Mouse (Mus musculus): ENCODE measurements around the gene Ank. TPM values are rescaled to one million over a fixed set of nuclear protein-coding genes. Genes with fewer than 3 reads are reported as not detected.

Ank gene
- polyA plus RNA-seq, 1 experiment from 2014 or later: 5.4 TPM

- 0 out of 2 replicates have a peak overlapping the region, but pooled peaks have one; percentile 31 for H3K9ac ChIP-seq (replicated peaks)
- ATAC-seq (ENCODE audit: insufficient number of reproducible peaks, insufficient read depth, low FRiP score, low TSS enrichment, low read depth): no peak
- H3K4me1 ChIP-seq (replicated peaks): peaks cover 33% of the 10 kb centered on the region
- 30% methylated on average over 12 of the region's 12 CpGs for WGBS
- no peak overlapping the region for H3K4me3 ChIP-seq (replicated peaks)
- no peaks in the 10 kb centered on the region for H3K9me3 ChIP-seq
- peaks cover 7% of the 10 kb centered on the region; the same call in 1 of the 2 replicates for H3K27me3 ChIP-seq
- H3K4me2 ChIP-seq: peak overlapping the region; percentile 19
- no peak overlapping the region for H3K27ac ChIP-seq
- H3K36me3 ChIP-seq: no peaks in the 10 kb centered on the region
Observed at GRCm38 (mm10) chr15:27485567-27486278, 19.2 kb downstream of the Ank start.

- H3K9ac ChIP-seq (replicated peaks): no peak overlapping the region
- no peak for ATAC-seq (ENCODE audit: insufficient number of reproducible peaks, insufficient read depth, low FRiP score, low TSS enrichment, low read depth)
- H3K9me3 ChIP-seq: no peaks in the 10 kb centered on the region
- peaks cover 7% of the 10 kb centered on the region; the same call in 1 of the 2 replicates for H3K27me3 ChIP-seq
- H3K4me3 ChIP-seq (replicated peaks): no peak overlapping the region
- no peak overlapping the region for H3K27ac ChIP-seq
- WGBS: 42% methylated on average over 5 of the region's 5 CpGs
- no peaks in the 10 kb centered on the region for H3K36me3 ChIP-seq
- peaks cover 33% of the 10 kb centered on the region for H3K4me1 ChIP-seq (replicated peaks)
- H3K4me2 ChIP-seq: peak overlapping the region; percentile 19; the same call in 1 of the 2 replicates
Observed at GRCm38 (mm10) chr15:27486279-27486618, 19.8 kb downstream of the Ank start.

- no peaks in the 10 kb centered on the region for H3K9me3 ChIP-seq
- ATAC-seq (ENCODE audit: insufficient number of reproducible peaks, insufficient read depth, low FRiP score, low TSS enrichment, low read depth): no peak
- 39% methylated on average over 8 of the region's 8 CpGs for WGBS
Observed at GRCm38 (mm10) chr15:27487059-27487458, 20.6 kb downstream of the Ank start.

GRCm38 (mm10) chr15:27488042-27488441 is 21.6 kb downstream of the Ank start:
- no peak overlapping the region for H3K9ac ChIP-seq (replicated peaks)
- no peaks in the 10 kb centered on the region for H3K9me3 ChIP-seq
- peaks cover 7% of the 10 kb centered on the region; the same call in 1 of the 2 replicates for H3K27me3 ChIP-seq
- 48% methylated on average over 10 of the region's 10 CpGs for WGBS
- no peak overlapping the region for H3K27ac ChIP-seq
- no peak overlapping the region for H3K4me3 ChIP-seq (replicated peaks)
- H3K4me2 ChIP-seq: no peak overlapping the region
- H3K36me3 ChIP-seq: no peaks in the 10 kb centered on the region
- peaks cover 33% of the 10 kb centered on the region for H3K4me1 ChIP-seq (replicated peaks)
- no peak for ATAC-seq (ENCODE audit: insufficient number of reproducible peaks, insufficient read depth, low FRiP score, low TSS enrichment, low read depth)

More at GRCm38 (mm10) chr15:27487059-27487458, 20.6 kb downstream of the Ank start:
- Histone ChIP-seq H3K36me3 (no peaks in the 10 kb centered on the region), H3K4me3 (replicated peaks) (no peak overlapping the region), H3K4me1 (replicated peaks) (peaks cover 33% of the 10 kb centered on the region), H3K27ac (no peak overlapping the region), H3K4me2 (no peak overlapping the region), H3K9ac (replicated peaks) (no peak overlapping the region), H3K27me3 (peaks cover 7% of the 10 kb centered on the region; the same call in 1 of the 2 replicates)

- 78% methylated on average over 9 of the region's 9 CpGs for WGBS
- no peaks in the 10 kb centered on the region for H3K9me3 ChIP-seq
Observed at GRCm38 (mm10) chr15:27490676-27491075, 24.2 kb downstream of the Ank start.

GRCm38 (mm10) chr15:27491425-27492070 is 25.1 kb downstream of the Ank start:
- Histone ChIP-seq H3K27ac (no peak overlapping the region), H3K36me3 (no peaks in the 10 kb centered on the region), H3K4me3 (replicated peaks) (no peak overlapping the region), H3K27me3 (peaks cover 7% of the 10 kb centered on the region; the same call in 1 of the 2 replicates), H3K9me3 (no peaks in the 10 kb centered on the region), H3K9ac (replicated peaks) (no peak overlapping the region), H3K4me2 (no peak overlapping the region), H3K4me1 (replicated peaks) (peaks cover 17% of the 10 kb centered on the region)
- 83% methylated on average over 8 of the region's 8 CpGs for WGBS
- no peak for ATAC-seq (ENCODE audit: insufficient number of reproducible peaks, insufficient read depth, low FRiP score, low TSS enrichment, low read depth)

More at GRCm38 (mm10) chr15:27490676-27491075, 24.2 kb downstream of the Ank start:
- Histone ChIP-seq H3K27ac (no peak overlapping the region), H3K4me1 (replicated peaks) (peaks cover 26% of the 10 kb centered on the region), H3K27me3 (peaks cover 7% of the 10 kb centered on the region; the same call in 1 of the 2 replicates), H3K9ac (replicated peaks) (no peak overlapping the region), H3K4me2 (no peak overlapping the region), H3K4me3 (replicated peaks) (no peak overlapping the region), H3K36me3 (no peaks in the 10 kb centered on the region)
- ATAC-seq (ENCODE audit: insufficient number of reproducible peaks, insufficient read depth, low FRiP score, low TSS enrichment, low read depth): no peak

- ATAC-seq (ENCODE audit: insufficient number of reproducible peaks, insufficient read depth, low FRiP score, low TSS enrichment, low read depth): no peak
- no peaks in the 10 kb centered on the region for H3K9me3 ChIP-seq
- no peak overlapping the region for H3K27ac ChIP-seq
- H3K4me3 ChIP-seq (replicated peaks): no peak overlapping the region
- H3K9ac ChIP-seq (replicated peaks): no peak overlapping the region
- peaks cover 4% of the 10 kb centered on the region; the same call in 1 of the 2 replicates for H3K27me3 ChIP-seq
- H3K4me2 ChIP-seq: no peak overlapping the region
- H3K36me3 ChIP-seq: no peaks in the 10 kb centered on the region
- WGBS: 88% methylated on average over 10 of the region's 10 CpGs
- peaks cover 11% of the 10 kb centered on the region for H3K4me1 ChIP-seq (replicated peaks)
Observed at GRCm38 (mm10) chr15:27492156-27492555, 25.7 kb downstream of the Ank start.

- Histone ChIP-seq H3K4me2 (no peak overlapping the region), H3K9ac (replicated peaks) (no peak overlapping the region), H3K27ac (no peak overlapping the region), H3K4me1 (replicated peaks) (peaks cover 6% of the 10 kb centered on the region; the same call in 1 of the 2 replicates), H3K36me3 (no peaks in the 10 kb centered on the region), H3K27me3 (peaks cover 4% of the 10 kb centered on the region; the same call in 1 of the 2 replicates), H3K4me3 (replicated peaks) (no peak overlapping the region), H3K9me3 (no peaks in the 10 kb centered on the region)
- no peak for ATAC-seq (ENCODE audit: insufficient number of reproducible peaks, insufficient read depth, low FRiP score, low TSS enrichment, low read depth)
- 69% methylated on average over 1 of the region's 1 CpGs for WGBS
Observed at GRCm38 (mm10) chr15:27492734-27493133, 26.3 kb downstream of the Ank start.

- WGBS: 63% methylated on average over 10 of the region's 10 CpGs
- Histone ChIP-seq H3K4me2 (no peak overlapping the region), H3K36me3 (no peaks in the 10 kb centered on the region), H3K9me3 (no peaks in the 10 kb centered on the region), H3K9ac (replicated peaks) (no peak overlapping the region), H3K4me3 (replicated peaks) (no peak overlapping the region), H3K27me3 (no peaks in the 10 kb centered on the region), H3K4me1 (replicated peaks) (no peaks in the 10 kb centered on the region), H3K27ac (no peak overlapping the region)
- no peak for ATAC-seq (ENCODE audit: insufficient number of reproducible peaks, insufficient read depth, low FRiP score, low TSS enrichment, low read depth)
Observed at GRCm38 (mm10) chr15:27493516-27493915, 27.0 kb downstream of the Ank start.

- H3K4me1 ChIP-seq (replicated peaks): no peaks in the 10 kb centered on the region
Observed at GRCm38 (mm10) chr15:27495981-27496401, 29.5 kb downstream of the Ank start.

GRCm38 (mm10) chr15:27496596-27497299 is 30.3 kb downstream of the Ank start:
- H3K4me3 ChIP-seq (replicated peaks): no peak overlapping the region
- H3K36me3 ChIP-seq: no peaks in the 10 kb centered on the region
- H3K4me2 ChIP-seq: no peak overlapping the region
- no peak overlapping the region for H3K9ac ChIP-seq (replicated peaks)
- no peak for ATAC-seq (ENCODE audit: insufficient number of reproducible peaks, insufficient read depth, low FRiP score, low TSS enrichment, low read depth)
- H3K9me3 ChIP-seq: no peaks in the 10 kb centered on the region
- no peak overlapping the region for H3K27ac ChIP-seq
- WGBS: 87% methylated on average over 11 of the region's 11 CpGs
- H3K4me1 ChIP-seq (replicated peaks): no peaks in the 10 kb centered on the region
- no peaks in the 10 kb centered on the region for H3K27me3 ChIP-seq

More at GRCm38 (mm10) chr15:27495981-27496401, 29.5 kb downstream of the Ank start:
- 52% methylated on average over 5 of the region's 5 CpGs for WGBS
- H3K27me3 ChIP-seq: no peaks in the 10 kb centered on the region
- H3K9me3 ChIP-seq: no peaks in the 10 kb centered on the region
- no peaks in the 10 kb centered on the region for H3K36me3 ChIP-seq
- H3K4me2 ChIP-seq: no peak overlapping the region
- H3K4me3 ChIP-seq (replicated peaks): no peak overlapping the region
- ATAC-seq (ENCODE audit: insufficient number of reproducible peaks, insufficient read depth, low FRiP score, low TSS enrichment, low read depth): no peak
- no peak overlapping the region for H3K9ac ChIP-seq (replicated peaks)
- no peak overlapping the region for H3K27ac ChIP-seq

Data from limb, embryonic 12.5 days (tissue).